Mouse (Mus musculus): ENCODE results near the gene Timm8b. TPM values are rescaled to one million over a fixed set of nuclear protein-coding genes. Genes with fewer than 3 reads are reported as not detected.

Gene Timm8b
- total and polyA plus RNA-seq, 3 experiments: 119 to 244 (median 160) TPM

DNA sequence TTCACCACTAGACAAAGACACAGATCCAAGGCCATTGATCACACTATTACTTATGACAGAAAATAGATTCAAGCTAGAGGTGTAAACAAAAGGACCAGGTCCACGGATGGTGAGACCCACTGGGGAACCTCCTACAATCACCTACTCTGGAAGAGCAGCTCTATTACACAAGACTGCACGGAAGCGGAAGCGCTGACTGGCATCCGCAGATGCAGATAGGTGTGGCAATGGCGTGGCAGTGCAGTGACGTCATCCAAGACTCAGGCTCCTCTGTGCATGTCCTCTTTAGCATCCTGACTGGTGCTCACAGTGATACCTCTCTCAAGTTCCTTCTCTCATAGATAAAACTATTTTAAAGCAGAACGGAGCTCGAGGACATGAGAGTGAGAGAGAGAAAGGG is 10.8 kb upstream of the Timm8b start:
- Histone ChIP-seq H3K9me3 (replicated peaks; ENCODE audit: low read length) (no peaks in the 10 kb centered on the region), H3K79me2 (replicated peaks; ENCODE audit: control insufficient read depth, extremely low read depth, insufficient read depth, poor library complexity, severe bottlenecking) (no peaks in the 10 kb centered on the region), H3K4me3 (replicated peaks in 1 of 3; ENCODE audit: low read depth in 2 of 3, low read length in 2 of 3, poor library complexity in 1 of 3) (no peak overlapping the region), H3K4me1 (ENCODE audit: control insufficient read depth in 1 of 2, insufficient read depth in 2 of 2) (peaks cover 5 to 14% of the 10 kb centered on the region in 2 experiments), H3K36me3 (replicated peaks in 1 of 2; ENCODE audit: control insufficient read depth in 1 of 2, insufficient read depth in 1 of 2, low read length in 1 of 2) (peaks cover 26 to 35% of the 10 kb centered on the region in 2 experiments), H3K27ac (ENCODE audit: insufficient read depth, low read depth) (no peak overlapping the region), H3K9ac (ENCODE audit: insufficient read depth, low read depth) (no peak overlapping the region), H3K27me3 (replicated peaks) (no peaks in the 10 kb centered on the region), H3K4me2 (ENCODE audit: insufficient read depth, low read depth, poor library complexity, severe bottlenecking) (no peak overlapping the region)
- DNase-seq (ENCODE audit: extremely low read depth): no peak
- in situ Hi-C loops (cut with MboI; ENCODE audit: low pct_ligation_motif_present, low pct_unique_long_range_greater_than_20kb, low sequenced_read_pairs) (no loop called here), dilution Hi-C loops (cut with MboI; ENCODE audit: extremely low pct_ligation_motif_present, extremely low pct_unique_long_range_greater_than_20kb, low sequenced_read_pairs) (no loop called here)
- TF ChIP-seq MYC (IDR thresholded peaks at IDR 0.05; ENCODE audit: low read depth, low read length) (no peak), TCF12 (IDR thresholded peaks at IDR 0.05; ENCODE audit: low read depth, low read length) (no peak), PAX5 (IDR thresholded peaks at IDR 0.05; ENCODE audit: low read length) (no peak), NELFE (IDR thresholded peaks at IDR 0.05; ENCODE audit: low read depth, low read length) (no peak), ELF1 (IDR thresholded peaks at IDR 0.05; ENCODE audit: low read depth, low read length) (no peak), ZKSCAN1 (IDR thresholded peaks at IDR 0.05; ENCODE audit: borderline replicate concordance, low read depth, low read length) (no peak), BHLHE40 (IDR thresholded peaks at IDR 0.05; ENCODE audit: low read depth, low read length) (no peak), POLR2AphosphoS2 (IDR thresholded peaks at IDR 0.05; ENCODE audit: low read depth, low read length) (no peak)

DNA sequence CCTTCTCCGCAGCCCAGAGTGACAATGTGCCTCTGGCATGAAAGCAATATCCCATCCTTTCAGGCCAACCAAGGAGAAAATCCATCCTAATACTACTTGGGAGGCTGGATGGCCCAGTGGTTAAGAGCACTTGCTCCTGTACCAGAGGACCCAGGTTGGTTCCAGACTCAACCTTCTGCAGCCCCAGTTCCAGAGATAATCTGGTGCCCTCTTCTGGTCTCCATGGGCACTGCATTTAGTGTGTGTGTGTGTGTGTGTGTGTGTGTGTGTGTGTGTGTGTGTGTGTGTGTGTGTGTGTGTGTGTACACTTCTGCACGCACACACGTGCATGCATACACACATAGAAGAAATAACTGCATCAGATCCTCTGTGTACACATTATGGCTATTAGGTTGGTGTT is 10.2 kb upstream of the Timm8b start:
- H3K36me3 ChIP-seq (replicated peaks in 1 of 2; ENCODE audit: control insufficient read depth in 1 of 2, insufficient read depth in 1 of 2, low read length in 1 of 2): peaks cover 32 to 41% of the 10 kb centered on the region in 2 experiments
- H3K4me3 ChIP-seq (replicated peaks in 1 of 3; ENCODE audit: low read depth in 2 of 3, low read length in 2 of 3, poor library complexity in 1 of 3): no peak overlapping the region
- in situ Hi-C loops (cut with MboI; ENCODE audit: low pct_ligation_motif_present, low pct_unique_long_range_greater_than_20kb, low sequenced_read_pairs) (no loop called here), dilution Hi-C loops (cut with MboI; ENCODE audit: extremely low pct_ligation_motif_present, extremely low pct_unique_long_range_greater_than_20kb, low sequenced_read_pairs) (no loop called here)
- no peaks in the 10 kb centered on the region for H3K9me3 ChIP-seq (replicated peaks; ENCODE audit: low read length)
- no peak overlapping the region for H3K27ac ChIP-seq (ENCODE audit: insufficient read depth, low read depth)
- H3K9ac ChIP-seq (ENCODE audit: insufficient read depth, low read depth): no peak overlapping the region
- H3K79me2 ChIP-seq (replicated peaks; ENCODE audit: control insufficient read depth, extremely low read depth, insufficient read depth, poor library complexity, severe bottlenecking): no peaks in the 10 kb centered on the region; the same call in 1 of the 2 replicates
- H3K4me1 ChIP-seq (ENCODE audit: control insufficient read depth in 1 of 2, insufficient read depth in 2 of 2): peaks cover 5 to 14% of the 10 kb centered on the region in 2 experiments
- peak; percentile 68 for DNase-seq (ENCODE audit: extremely low read depth)
- H3K27me3 ChIP-seq (replicated peaks): no peaks in the 10 kb centered on the region
- H3K4me2 ChIP-seq (ENCODE audit: insufficient read depth, low read depth, poor library complexity, severe bottlenecking): no peak overlapping the region
- TF ChIP-seq NELFE (IDR thresholded peaks at IDR 0.05; ENCODE audit: low read depth, low read length) (no peak), TBP (conservative IDR thresholded peaks at IDR 0.05; ENCODE audit: low read depth, low read length) (no peak), POLR2AphosphoS2 (IDR thresholded peaks at IDR 0.05; ENCODE audit: low read depth, low read length) (no peak), SIN3A (IDR thresholded peaks at IDR 0.05; ENCODE audit: low read length) (no peak), KAT2A (IDR thresholded peaks at IDR 0.05; ENCODE audit: insufficient replicate concordance, low read length) (no peak), USF1 (IDR thresholded peaks at IDR 0.05; ENCODE audit: low read depth, low read length) (no peak), NRF1 (IDR thresholded peaks at IDR 0.05; ENCODE audit: low read depth, low read length) (no peak), EP300 (IDR thresholded peaks at IDR 0.05; ENCODE audit: low read length) (no peak), GABPA (IDR thresholded peaks at IDR 0.05; ENCODE audit: insufficient replicate concordance, low read depth, low read length) (no peak), MAFK (IDR thresholded peaks at IDR 0.05; ENCODE audit: insufficient replicate concordance, low read length) (no peak), ETS1 (conservative IDR thresholded peaks at IDR 0.05; ENCODE audit: low read depth, low read length) (no peak), HCFC1 (IDR thresholded peaks at IDR 0.05; ENCODE audit: low read depth, low read length) (no peak), MXI1 (IDR thresholded peaks at IDR 0.05; ENCODE audit: low read depth, low read length) (no peak), BHLHE40 (IDR thresholded peaks at IDR 0.05; ENCODE audit: low read depth, low read length) (0 out of 2 replicates have a peak, but pooled peaks have one; percentile 48), CHD1 (IDR thresholded peaks at IDR 0.05; ENCODE audit: low read depth, low read length) (no peak), MAZ (IDR thresholded peaks at IDR 0.05; ENCODE audit: low read depth, low read length) (no peak), E2F4 (IDR thresholded peaks at IDR 0.05; ENCODE audit: insufficient replicate concordance, low read depth, low read length) (no peak), TCF12 (IDR thresholded peaks at IDR 0.05; ENCODE audit: low read depth, low read length) (no peak), PAX5 (IDR thresholded peaks at IDR 0.05; ENCODE audit: low read length) (no peak), JUND (conservative IDR thresholded peaks at IDR 0.05; ENCODE audit: low read depth, low read length) (no peak), IRF4 (IDR thresholded peaks at IDR 0.05; ENCODE audit: low read depth, low read length) (peak; percentile 18; the same call in 1 of the 2 replicates), ZC3H11A (IDR thresholded peaks at IDR 0.05; ENCODE audit: low read depth, low read length) (peak; percentile 13; the same call in 1 of the 2 replicates), UBTF (IDR thresholded peaks at IDR 0.05; ENCODE audit: low read depth, low read length) (no peak), RCOR1 (conservative IDR thresholded peaks at IDR 0.05; ENCODE audit: low read depth, low read length) (no peak), MAX (IDR thresholded peaks at IDR 0.05; ENCODE audit: low read length) (no peak), ZNF384 (IDR thresholded peaks at IDR 0.05; ENCODE audit: low read depth, low read length) (no peak), CTCF (conservative IDR thresholded peaks at IDR 0.05 in 1 of 2, IDR thresholded peaks at IDR 0.05 in 1 of 2; ENCODE audit: low read depth in 2 of 2, low read length in 2 of 2) (peak; percentile 29 to 77; a peak in 3 of 4 replicates), ZKSCAN1 (IDR thresholded peaks at IDR 0.05; ENCODE audit: borderline replicate concordance, low read depth, low read length) (no peak), POLR2A (IDR thresholded peaks at IDR 0.05; ENCODE audit: low read depth, low read length) (no peak), SMC3 (IDR thresholded peaks at IDR 0.05; ENCODE audit: low read depth, low read length) (peak; percentile 75), ELF1 (IDR thresholded peaks at IDR 0.05; ENCODE audit: low read depth, low read length) (no peak), MYC (IDR thresholded peaks at IDR 0.05; ENCODE audit: low read depth, low read length) (no peak)
